Mouse (Mus musculus) liver, adult 2 months (tissue): ENCODE measurements at regions not wholly inside any gene's neighbourhood (a gene's known extent, or its start where the extent isn't known, plus 50 kb on each side); places are given as distances from the start of the nearest gene placed in this dataset.

Experiments used
- DNase-seq: peaks from one replicate; pipeline ENCODE4 v3.0.0-alpha.2; 2011; ENCODE audit warnings: low read depth, low spot score; ENCODE audit errors: extremely low read depth
- H3K27ac ChIP-seq: fragments of 200-500 bp; replicated peaks from 2 replicates; pipeline ENCODE4 v1.5.1; 2012; ENCODE audit warnings: low read depth, mild to moderate bottlenecking, control low read depth, inconsistent platforms, low read length; ENCODE audit not compliant: insufficient read depth
- H3K27me3 ChIP-seq: fragments of 200-500 bp; 2 replicates; pipeline ENCODE4 v1.6.1; 2012; ENCODE audit warnings: mild to moderate bottlenecking, moderate library complexity, low read length, inconsistent platforms; ENCODE audit not compliant: control insufficient read depth, insufficient read depth
- H3K36me3 ChIP-seq: fragments of 200-500 bp; 2 replicates; pipeline ENCODE4 v1.6.1; 2012; ENCODE audit warnings: low read length, inconsistent platforms; ENCODE audit not compliant: control insufficient read depth, insufficient read depth
- H3K4me1 ChIP-seq: fragments of 200-500 bp; 2 replicates; pipeline ENCODE4 v1.6.1; 2011; ENCODE audit warnings: low read length; ENCODE audit not compliant: control insufficient read depth, insufficient read depth
- H3K4me3 ChIP-seq: fragments of 200-500 bp; 2 replicates; pipeline ENCODE4 v1.5.1; 2011; ENCODE audit warnings: low read depth, mild to moderate bottlenecking, control low read depth, low read length, moderate library complexity; ENCODE audit not compliant: insufficient read depth
- H3K79me2 ChIP-seq: fragments of 200-500 bp; 2 replicates; pipeline ENCODE4 v1.6.1; 2012; ENCODE audit warnings: inconsistent platforms, mild to moderate bottlenecking, low read length, moderate library complexity; ENCODE audit not compliant: control insufficient read depth, insufficient read depth
- H3K9ac ChIP-seq: fragments of 200-500 bp; 2 replicates; pipeline ENCODE4 v1.6.1; 2012; ENCODE audit warnings: low read depth, mild to moderate bottlenecking, control low read depth, inconsistent platforms, low read length
- CTCF ChIP-seq: fragments of 200-500 bp; IDR thresholded peaks from 2 replicates; pipeline ENCODE4 v1.5.1; 2011; ENCODE audit warnings: low read depth, low read length, control low read depth
- POLR2A ChIP-seq: fragments of 200-500 bp; IDR thresholded peaks from 2 replicates; pipeline ENCODE4 v1.6.1; 2011; ENCODE audit warnings: low read length, control low read depth; ENCODE audit not compliant: insufficient read depth; ENCODE audit errors: extremely low read depth
- WGBS: fragments of 180-500 bp; shearing (Covaris S2); methylation state at CpG from one replicate; pipeline ENCODE4 v1.1.7; 2018; 5-methylcytosine and 5-hydroxymethylcytosine counted together

DNA sequence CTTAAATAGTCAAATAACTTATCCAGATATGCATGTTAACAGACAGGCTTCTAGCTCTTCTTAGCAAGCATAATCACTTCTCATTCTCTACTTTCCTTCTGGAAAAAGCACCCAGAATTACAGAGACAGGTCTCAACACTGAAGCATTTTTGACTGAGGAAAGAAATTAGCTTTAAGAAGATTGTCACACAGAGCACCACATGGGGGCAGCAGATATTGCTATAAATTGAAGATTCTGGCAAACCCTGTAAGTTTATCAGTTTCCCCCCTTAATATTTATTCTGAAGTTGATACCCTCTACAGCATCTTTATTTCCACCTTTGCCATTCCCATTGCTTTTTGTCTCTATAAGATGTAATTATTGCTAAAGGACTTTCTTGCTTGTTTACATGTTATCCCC, 83.4 kb upstream of the Lrrc4c start:
- Histone ChIP-seq H3K36me3 (no peaks in the 10 kb centered on the region), H3K9ac (no peak overlapping the region), H3K27me3 (no peaks in the 10 kb centered on the region), H3K27ac (no peak overlapping the region), H3K4me1 (no peaks in the 10 kb centered on the region), H3K79me2 (no peaks in the 10 kb centered on the region), H3K4me3 (no peak overlapping the region)
- TF ChIP-seq CTCF: no peak
- TF ChIP-seq POLR2A: no peak
- DNase-seq: peak; percentile 13

DNA sequence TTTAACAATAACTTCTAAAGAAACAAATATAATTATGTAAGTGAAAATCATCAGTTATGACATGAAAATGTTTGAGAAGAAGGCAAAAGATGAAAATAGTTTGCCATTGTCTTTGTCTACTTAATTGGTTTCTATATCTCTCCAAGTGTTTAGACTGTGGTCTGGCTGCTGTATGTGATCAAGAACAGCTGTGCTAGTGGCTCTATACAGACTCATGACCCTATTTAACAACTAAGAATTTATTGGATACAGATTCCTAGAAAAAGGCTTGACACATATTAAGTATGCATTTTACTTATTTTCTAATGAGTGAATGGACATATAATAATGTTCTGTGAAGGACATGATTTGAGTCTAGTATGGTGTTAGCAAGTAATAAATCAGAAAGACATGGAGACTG, 78.7 kb upstream of the Lrrc4c start:
- H3K4me3 ChIP-seq: no peak overlapping the region
- no peak overlapping the region for H3K9ac ChIP-seq
- TF ChIP-seq CTCF: no peak
- no peak for TF ChIP-seq POLR2A
- H3K79me2 ChIP-seq: no peaks in the 10 kb centered on the region
- DNase-seq: no peak
- no peaks in the 10 kb centered on the region for H3K36me3 ChIP-seq
- H3K4me1 ChIP-seq: no peaks in the 10 kb centered on the region
- H3K27ac ChIP-seq: no peak overlapping the region
- no peaks in the 10 kb centered on the region for H3K27me3 ChIP-seq

DNA sequence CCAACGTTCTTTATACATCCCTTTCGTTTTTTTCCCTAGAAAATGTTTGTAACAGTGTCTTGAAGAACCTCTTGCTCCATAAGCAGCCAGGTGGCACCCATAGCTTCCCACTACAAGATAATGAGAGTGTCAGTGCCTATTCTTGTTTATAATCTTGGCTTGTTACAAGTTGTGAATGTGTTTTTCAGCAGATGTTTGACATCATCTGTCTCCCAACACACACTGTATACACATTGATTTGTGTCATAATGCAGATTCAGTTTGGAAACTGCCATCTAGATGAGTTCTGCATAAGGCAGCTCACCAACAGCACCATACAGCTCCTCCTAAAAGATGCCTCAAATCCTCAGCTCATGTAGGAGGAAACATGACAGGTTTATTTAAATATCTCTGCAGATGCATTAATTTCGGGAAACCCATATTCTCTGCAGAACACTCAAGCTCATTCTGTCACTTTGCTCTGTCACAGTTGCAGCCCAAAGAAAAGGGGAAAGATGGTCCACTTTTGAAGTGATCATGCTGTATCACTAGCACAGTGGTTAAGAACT, 77.4 kb upstream of the Lrrc4c start:
- WGBS: 62% methylated on average over 3 of the region's 3 CpGs
- no peaks in the 10 kb centered on the region for H3K27me3 ChIP-seq
- no peaks in the 10 kb centered on the region for H3K36me3 ChIP-seq
- TF ChIP-seq CTCF (no peak), POLR2A (no peak)
- H3K79me2 ChIP-seq: no peaks in the 10 kb centered on the region
- H3K4me1 ChIP-seq: no peaks in the 10 kb centered on the region
- H3K27ac ChIP-seq: no peak overlapping the region
- no peak for DNase-seq
- no peak overlapping the region for H3K4me3 ChIP-seq
- no peak overlapping the region for H3K9ac ChIP-seq

DNA sequence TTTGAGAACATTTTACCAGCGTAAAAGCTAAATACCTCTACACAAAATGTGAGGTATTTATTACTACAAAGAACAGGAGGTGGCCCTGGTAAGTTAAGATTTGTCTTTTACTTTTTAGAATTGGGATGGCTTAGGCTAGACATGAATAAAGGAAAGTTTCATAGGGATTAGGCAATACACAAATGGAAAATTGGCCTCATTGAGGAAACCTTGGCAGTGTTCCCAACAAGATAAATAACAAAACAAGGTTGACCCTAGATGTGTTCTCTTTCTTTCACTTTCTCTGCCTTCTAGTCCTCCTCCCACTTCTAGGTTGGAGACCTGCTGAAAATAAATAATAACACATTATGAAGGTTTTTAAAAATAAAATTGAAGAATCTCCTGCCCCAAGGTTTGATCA, 64.3 kb upstream of the Lrrc4c start:
- no peak overlapping the region for H3K9ac ChIP-seq
- no peaks in the 10 kb centered on the region for H3K27me3 ChIP-seq
- H3K4me3 ChIP-seq: no peak overlapping the region
- no peak for TF ChIP-seq POLR2A
- no peak for TF ChIP-seq CTCF
- H3K27ac ChIP-seq: no peak overlapping the region
- WGBS: 71% methylated on average over 1 of the region's 1 CpGs
- no peaks in the 10 kb centered on the region for H3K36me3 ChIP-seq
- H3K79me2 ChIP-seq: no peaks in the 10 kb centered on the region
- DNase-seq: peak; percentile 88
- no peaks in the 10 kb centered on the region for H3K4me1 ChIP-seq

DNA sequence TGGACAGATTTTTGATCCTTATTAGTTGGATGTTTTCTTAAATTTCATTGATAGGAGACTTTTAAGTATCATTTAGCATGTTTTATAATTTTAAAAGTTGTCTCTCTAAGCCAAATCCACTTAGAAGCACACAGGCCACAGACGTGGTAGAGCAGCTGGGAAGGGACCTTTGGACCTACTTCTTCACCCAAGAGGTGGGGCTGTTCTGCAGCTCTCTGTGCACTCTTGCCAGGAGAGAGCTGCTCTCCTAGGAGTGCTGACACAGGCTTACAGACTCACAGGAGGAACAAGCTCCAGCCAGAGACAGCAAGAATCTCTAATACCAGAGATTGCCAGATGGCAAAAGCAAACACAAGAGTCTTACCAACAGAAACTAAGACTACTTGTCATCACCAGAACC, 61.5 kb upstream of the Lrrc4c start:
- H3K79me2 ChIP-seq: no peaks in the 10 kb centered on the region
- H3K4me1 ChIP-seq: no peaks in the 10 kb centered on the region
- H3K27ac ChIP-seq: no peak overlapping the region
- TF ChIP-seq POLR2A (no peak), CTCF (no peak)
- H3K9ac ChIP-seq: no peak overlapping the region
- H3K36me3 ChIP-seq: no peaks in the 10 kb centered on the region
- 24% methylated on average over 1 of the region's 1 CpGs for WGBS
- no peaks in the 10 kb centered on the region for H3K27me3 ChIP-seq
- no peak overlapping the region for H3K4me3 ChIP-seq
- peak; percentile 77 for DNase-seq
